In genomic region chr14:12124682-12125081, GRCm38 (mm10) we compare ENCODE assay signal across 25 mouse cellular contexts.
"Had no signal": no experiment of that assay in that cellular context is flagged by ENCODE, and none has a peak within 500 bp of the region (broad histone marks: within the 10 kb centered on the region; RNA-seq: fewer than 3 reads in every experiment).

No protein-coding gene starts in this region.

- H3K27ac ChIP-seq: heart, embryonic 13.5 days; heart, embryonic 15.5 days; hindbrain, embryonic 13.5 days; hindbrain, embryonic 15.5 days; hindbrain, postnatal 0 days; kidney, embryonic 15.5 days; kidney, postnatal 0 days; limb, embryonic 13.5 days; limb, embryonic 15.5 days; liver, embryonic 12.5 days had no signal

- H3K36me3 ChIP-seq: heart, embryonic 15.5 days; hindbrain, embryonic 15.5 days; limb, embryonic 15.5 days; liver, embryonic 12.5 days had no signal

- DNase-seq: gastrocnemius, postnatal 14 days; gastrocnemius, postnatal 36 days; heart, adult 18-20 months; heart, postnatal 14 days; heart, postnatal 36 days; kidney, adult 11 months; kidney, adult 2 months; kidney, adult 9 months; kidney, postnatal 14 days; kidney, postnatal 36 days; layer of hippocampus, adult 9-11 months; layer of hippocampus, postnatal 36 days; left cerebral cortex, postnatal 4 days had no signal

- H3K4me3 ChIP-seq: heart, embryonic 13.5 days; heart, embryonic 15.5 days; hindbrain, embryonic 13.5 days; hindbrain, embryonic 15.5 days; kidney, embryonic 15.5 days; limb, embryonic 13.5 days; limb, embryonic 15.5 days; liver, embryonic 12.5 days had no signal

- H3K9ac ChIP-seq: heart, embryonic 13.5 days; heart, embryonic 15.5 days; hindbrain, embryonic 13.5 days; hindbrain, embryonic 15.5 days; kidney, embryonic 15.5 days; limb, embryonic 13.5 days; limb, embryonic 15.5 days; liver, embryonic 12.5 days had no signal

- H3K9me3 ChIP-seq: heart, embryonic 13.5 days; heart, embryonic 15.5 days; hindbrain, embryonic 13.5 days; hindbrain, embryonic 15.5 days; kidney, embryonic 15.5 days; limb, embryonic 13.5 days; limb, embryonic 15.5 days; liver, embryonic 12.5 days had no signal

- H3K27me3 ChIP-seq: heart, embryonic 13.5 days; heart, embryonic 15.5 days; hindbrain, embryonic 13.5 days; hindbrain, embryonic 15.5 days; kidney, embryonic 15.5 days; limb, embryonic 13.5 days; limb, embryonic 15.5 days; liver, embryonic 12.5 days had no signal

- ATAC-seq: hindbrain, postnatal 0 days; intestine, embryonic 16.5 days; liver, embryonic 12.5 days had no signal

- H3K4me2 ChIP-seq: heart, embryonic 11.5 days; heart, embryonic 13.5 days; heart, embryonic 15.5 days; hindbrain, embryonic 13.5 days; hindbrain, embryonic 15.5 days; kidney, embryonic 15.5 days; limb, embryonic 13.5 days; limb, embryonic 15.5 days; liver, embryonic 12.5 days had no signal

- H3K4me1 ChIP-seq: heart, embryonic 15.5 days; hindbrain, embryonic 13.5 days; hindbrain, embryonic 15.5 days; kidney, embryonic 15.5 days; limb, embryonic 13.5 days; limb, embryonic 15.5 days; liver, embryonic 12.5 days had no signal
